Comparison of ENCODE assay signal across 12 mouse cellular contexts in the genomic region with DNA sequence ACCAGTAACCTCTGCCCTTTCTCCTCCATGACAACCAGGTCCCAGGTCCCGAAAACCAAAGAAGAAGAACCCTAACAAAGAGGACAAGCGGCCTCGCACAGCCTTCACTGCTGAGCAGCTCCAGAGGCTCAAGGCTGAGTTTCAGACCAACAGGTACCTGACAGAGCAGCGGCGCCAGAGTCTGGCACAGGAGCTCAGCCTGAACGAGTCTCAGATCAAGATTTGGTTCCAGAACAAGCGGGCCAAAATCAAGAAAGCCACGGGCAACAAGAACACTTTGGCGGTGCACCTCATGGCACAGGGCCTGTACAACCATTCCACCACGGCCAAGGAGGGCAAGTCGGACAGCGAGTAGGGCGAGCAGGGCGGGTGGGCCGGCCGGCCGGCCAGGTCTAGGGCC. TPM values are rescaled to one million over a fixed set of nuclear protein-coding genes. Genes with fewer than 3 reads are reported as not detected.
A peak's percentile ranks its signal among the peaks of the same experiment; 100 is the strongest.
DNase-seq lines count a peak whose midpoint lies in the region; ATAC-seq lines count a peak whose summit lies in the region.
"Had no signal": no experiment of that assay in that cellular context is flagged by ENCODE, and none has a peak within 500 bp of the region (broad histone marks: within the 10 kb centered on the region; RNA-seq: fewer than 3 reads in every experiment).

No protein-coding gene starts in this region.

- H3K36me3 ChIP-seq in hindbrain, embryonic 11.5 days (ENCODE audit: control insufficient read depth, insufficient read depth, low read length): no peaks in the 10 kb centered on the region
- 0 out of 2 replicates have a peak, but pooled peaks cover 4% of the 10 kb centered on the region for H3K36me3 ChIP-seq in midbrain, embryonic 13.5 days
- H3K36me3 ChIP-seq: heart, embryonic 10.5 days; liver, embryonic 15.5 days had no signal

- H3K27me3 ChIP-seq in hindbrain, embryonic 11.5 days (ENCODE audit: control insufficient read depth, insufficient read depth, low read length): peaks cover 81% of the 10 kb centered on the region
- H3K27me3 ChIP-seq in midbrain, embryonic 13.5 days: peaks cover 73% of the 10 kb centered on the region

- no peaks in the 10 kb centered on the region for H3K9me3 ChIP-seq in hindbrain, embryonic 11.5 days (ENCODE audit: control insufficient read depth, low read length)
- H3K9me3 ChIP-seq in midbrain, embryonic 13.5 days: no peaks in the 10 kb centered on the region
- H3K9me3 ChIP-seq: heart, embryonic 10.5 days; liver, embryonic 15.5 days had no signal

- WGBS in hindbrain, embryonic 11.5 days: 4% methylated on average over 17 of the region's 17 CpGs
- WGBS in midbrain, embryonic 13.5 days: 4% methylated on average over 17 of the region's 17 CpGs

- no peak for ATAC-seq in hindbrain, embryonic 11.5 days (ENCODE audit: low FRiP score)
- no peak for ATAC-seq in midbrain, embryonic 13.5 days

- H3K4me1 ChIP-seq in hindbrain, embryonic 11.5 days (replicated peaks; ENCODE audit: control insufficient read depth, insufficient read depth, low read length): peaks cover 10% of the 10 kb centered on the region
- H3K4me1 ChIP-seq in midbrain, embryonic 13.5 days (replicated peaks): peaks cover 62% of the 10 kb centered on the region

- peak overlapping the region; percentile 43 for H3K4me3 ChIP-seq in hindbrain, embryonic 11.5 days (ENCODE audit: low read depth, low read length)
- H3K4me3 ChIP-seq in midbrain, embryonic 13.5 days (replicated peaks): peak overlapping the region; percentile 77
- H3K4me3 ChIP-seq: liver, embryonic 15.5 days had no signal

- H3K4me2 ChIP-seq in hindbrain, embryonic 11.5 days (replicated peaks; ENCODE audit: low read depth, low read length): peak overlapping the region; percentile 9
- H3K4me2 ChIP-seq in midbrain, embryonic 13.5 days (replicated peaks): peak overlapping the region; percentile 70
- H3K4me2 ChIP-seq: liver, embryonic 15.5 days had no signal

- H3K9ac ChIP-seq in hindbrain, embryonic 11.5 days (ENCODE audit: low read depth, low read length): peak overlapping the region; percentile 50
- H3K9ac ChIP-seq in midbrain, embryonic 13.5 days (replicated peaks): peak overlapping the region; percentile 95
- H3K9ac ChIP-seq: liver, embryonic 15.5 days had no signal

- peak; percentile 49 to 70 for DNase-seq in cerebellum, adult 18-20 months
- DNase-seq in cerebellum, postnatal 4 days (ENCODE audit: low spot score in 2 of 2): no peak
- DNase-seq in cerebellum, adult 9-10 months: peak; percentile 67
- DNase-seq in hindbrain, embryonic 11.5 days (ENCODE audit: low spot score): peak; percentile 61
- DNase-seq in Muller cell, postnatal 12 days (ENCODE audit: inconsistent ontology term): no peak
- DNase-seq in heart, adult 11 months: no peak
- no peak for DNase-seq in frontal cortex, adult 2 months (ENCODE audit: extremely low spot score in 1 of 2, low spot score in 1 of 2)
- DNase-seq: kidney, postnatal 4 days had no signal

- H3K27ac ChIP-seq in hindbrain, embryonic 11.5 days (ENCODE audit: low read depth, low read length): no peak overlapping the region
- peak overlapping the region; percentile 95 for H3K27ac ChIP-seq in midbrain, embryonic 13.5 days
- H3K27ac ChIP-seq: heart, embryonic 10.5 days; liver, embryonic 15.5 days; macrophage had no signal

RNA-seq across cellular contexts. Expression of a gene that starts 4.6 kb away (rescaled TPM):
- 1.1 and 1.2 TPM in 2 replicates for polyA plus RNA-seq in hindbrain, embryonic 11.5 days (2014; fragmentation: Nextera tagmentation; extraction: Ambion mirVana)
- 1.9 and 2.2 TPM in 2 replicates for polyA plus RNA-seq in midbrain, embryonic 13.5 days (2015; fragmentation: Nextera tagmentation; extraction: Ambion mirVana)
- 0.29 and 0.30 TPM in 2 replicates for polyA plus RNA-seq in frontal cortex, adult 2 months (2012; rRNA removed)
- polyA plus RNA-seq: heart, embryonic 10.5 days; liver, embryonic 15.5 days; macrophage had no signal

Comparison
In these comparisons a context has a peak if more than half of its experiments do, and no peak if none do; other contexts are left out.
1. DNase-seq: peak in cerebellum, adult 18-20 months (2 of 2), cerebellum, adult 9-10 months (single experiment) and hindbrain, embryonic 11.5 days (single experiment); none in cerebellum, postnatal 4 days (0 of 2), Muller cell, postnatal 12 days (single experiment), heart, adult 11 months (single experiment) and frontal cortex, adult 2 months (0 of 2).